Mouse (Mus musculus): ENCODE results near the gene Gm29609. TPM values are rescaled to one million over a fixed set of nuclear protein-coding genes. Genes with fewer than 3 reads are reported as not detected.
"Not testable (repeated sequence)": the region's sequence is repeated elsewhere in the genome, so short reads cannot be mapped to it uniquely, and the experiment has no call there.

Gm29609 gene
- 1 to 10 TPM in 1 of 2 experiments, under 1 TPM in 1; 0.38 to 1.6 TPM for total RNA-seq (2021)

DNA sequence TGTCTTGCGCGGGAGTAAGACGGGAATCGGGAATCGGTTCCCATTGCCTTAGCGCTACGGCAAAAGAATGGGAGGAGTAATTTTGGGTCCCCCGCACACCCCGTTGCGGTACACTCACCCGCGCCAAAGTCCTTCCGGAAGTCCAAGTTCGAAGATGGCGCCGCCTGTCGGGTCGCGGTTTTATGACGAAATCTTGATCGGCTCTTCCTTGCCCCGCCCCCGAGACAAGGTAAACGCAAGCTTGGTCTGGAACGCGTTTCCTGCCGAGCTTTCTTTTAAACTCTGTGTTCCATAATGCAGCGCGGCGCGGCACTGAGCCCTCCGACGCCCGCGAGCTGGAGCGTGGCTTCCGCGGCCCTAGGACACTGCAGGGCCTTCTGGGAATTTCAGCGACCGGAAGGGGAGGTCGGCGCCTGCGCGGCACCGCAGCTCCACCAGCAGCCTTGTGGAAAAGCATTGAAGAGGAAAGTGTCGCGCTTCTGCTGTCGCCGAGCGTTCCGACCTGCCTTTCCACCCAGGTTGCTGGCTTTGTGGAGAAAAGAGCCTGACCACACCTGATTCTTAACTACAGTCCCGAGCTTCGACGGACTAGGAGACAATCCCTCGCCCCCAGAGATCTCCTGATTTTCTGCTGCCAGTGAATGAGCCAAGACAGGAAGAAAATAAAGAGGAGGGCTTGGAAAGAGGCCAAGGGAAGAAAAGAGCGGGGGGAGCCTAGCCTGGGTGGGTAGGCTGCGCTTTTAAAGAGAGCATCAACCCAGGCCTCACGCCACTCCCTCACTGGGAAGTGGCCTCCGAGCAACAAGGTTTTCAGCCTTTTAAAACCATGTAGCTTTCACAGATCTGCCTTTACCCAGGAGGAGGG is at the start of gene Gm29609, which contains the start of gene Gtf3c2:
Gm29609 (minus strand) TSS at position 146 of the 865 bp plus-strand sequence.
Gtf3c2 (minus strand) TSS at position 379 of the 865 bp plus-strand sequence.
- DNase-seq = peak; percentile 96 to 97
- intact Hi-C loops (cut with DNase I) = no loop called here

DNA sequence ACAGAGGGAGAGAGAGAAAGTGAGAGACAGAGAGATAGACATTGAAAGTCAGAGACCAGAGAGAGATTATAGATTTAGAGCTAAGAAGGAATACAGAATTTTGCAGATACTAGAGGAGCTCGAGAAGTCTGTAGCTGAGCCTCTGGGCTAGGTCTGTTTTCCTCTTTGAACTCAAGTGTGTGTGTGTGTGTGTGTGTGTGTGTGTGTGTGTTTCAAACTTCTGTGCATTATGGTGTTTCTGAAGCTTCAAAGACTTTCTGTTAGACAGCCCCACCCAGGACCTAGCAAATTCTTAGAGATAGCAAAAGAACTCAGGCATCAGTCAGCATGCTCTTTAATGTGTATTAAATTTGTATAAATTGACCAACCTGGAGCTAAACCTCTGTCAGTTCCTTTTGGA is 46.9 kb upstream of the Gm29609 start:
- no peak for DNase-seq
- intact Hi-C loops (cut with DNase I) = no loop called here

DNA sequence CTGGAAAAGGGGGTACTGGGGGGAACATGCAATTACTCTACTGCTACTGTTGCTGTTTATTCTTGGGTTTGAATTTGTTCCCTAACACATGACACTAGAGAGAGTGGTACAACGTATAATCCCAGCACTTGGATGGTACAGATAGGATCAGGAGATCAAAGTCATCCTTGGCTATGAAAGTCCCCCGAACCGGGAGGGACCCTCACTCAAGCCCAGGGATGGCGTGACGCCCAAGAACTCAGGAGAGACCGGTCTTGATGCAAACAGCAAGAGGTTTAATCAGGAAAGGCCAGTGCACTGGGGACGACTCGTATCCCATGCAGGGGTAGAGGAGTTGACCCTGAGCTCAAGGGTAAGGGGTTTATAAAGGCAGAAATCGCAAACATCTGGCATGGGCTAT is 43.0 kb upstream of the Gm29609 start:
- no peak for DNase-seq

DNA sequence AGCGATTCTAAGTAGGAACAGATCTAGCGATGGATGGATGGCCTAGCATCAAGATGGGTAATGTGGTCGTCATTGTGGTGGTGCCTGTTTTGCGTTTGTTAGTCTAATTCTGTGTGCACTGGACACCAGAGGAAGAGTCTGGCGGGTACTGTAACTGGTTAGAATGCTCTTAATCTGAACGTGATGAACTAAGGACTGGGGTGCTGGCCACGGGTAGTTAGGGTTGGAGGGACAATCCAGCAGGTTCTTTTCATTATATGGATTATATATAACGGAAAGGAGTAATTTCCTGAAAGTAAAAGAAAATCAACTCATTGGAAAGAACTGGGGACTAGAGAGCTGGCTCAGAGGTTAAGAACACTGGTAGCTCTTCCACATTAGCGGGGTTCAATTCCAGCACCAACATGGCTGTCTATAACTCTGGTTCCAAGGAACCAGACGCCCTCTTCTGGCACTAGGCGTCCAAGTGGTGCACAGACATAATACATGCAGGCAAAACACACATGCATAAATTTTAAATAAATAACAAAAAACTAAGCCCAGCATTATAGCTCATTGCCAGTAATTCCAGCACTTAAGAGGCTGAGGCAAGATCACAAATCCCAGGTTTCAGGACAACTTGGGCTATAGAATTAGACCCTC is 41.7 kb upstream of the Gm29609 start:
- no peak for DNase-seq
- intact Hi-C loops (cut with DNase I) = no loop called here

More for the DNA sequence above, 43.0 kb upstream of the Gm29609 start:
- intact Hi-C loops (cut with DNase I) = no loop called here

DNA sequence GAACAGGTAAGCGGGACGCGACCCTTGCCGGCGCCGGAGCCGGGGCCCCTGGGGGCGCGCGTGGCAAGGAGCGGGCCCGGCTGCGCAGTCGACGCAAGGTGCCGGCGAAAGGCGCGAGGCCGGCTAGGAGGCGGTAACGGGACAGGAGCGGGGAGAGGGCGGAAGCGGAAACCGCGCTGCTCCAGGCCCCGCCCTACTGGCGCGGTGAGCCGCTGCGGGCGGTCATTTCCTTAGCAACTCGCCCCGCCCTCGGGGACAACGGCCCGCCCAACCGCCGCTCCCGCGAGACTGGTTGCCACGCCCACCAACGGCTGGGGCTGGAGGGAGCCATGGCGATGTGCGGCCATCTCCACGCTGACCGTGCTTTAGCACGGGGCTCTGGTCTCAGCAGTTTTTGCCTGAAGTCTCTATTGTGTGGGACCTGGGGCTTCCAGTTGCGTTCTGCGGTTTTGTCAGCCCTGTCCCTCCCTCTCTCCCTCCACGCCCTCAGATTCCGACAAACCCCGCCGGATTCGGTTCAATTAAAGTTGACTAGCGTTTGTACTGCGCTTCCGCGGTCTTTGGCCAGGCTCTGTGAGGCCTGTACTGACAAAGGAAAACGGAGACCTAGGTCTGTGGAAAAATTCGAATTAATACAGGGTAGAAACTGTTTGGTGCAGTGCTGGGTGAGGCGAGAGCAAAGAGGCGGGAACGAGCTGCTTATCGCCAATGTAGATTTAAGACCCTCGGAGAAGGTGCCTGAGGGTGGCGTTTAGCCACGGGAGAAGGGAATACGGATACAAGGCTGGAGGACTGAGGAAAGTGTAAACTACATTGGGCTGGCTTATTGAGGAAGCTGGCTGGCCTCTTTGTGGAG is 41.0 kb upstream of the Gm29609 start, which contains the start of gene Ppm1g:
Ppm1g (minus strand) TSS at position 240 of the 856 bp plus-strand sequence.
- peak; percentile 99 for DNase-seq
- intact Hi-C loops (cut with DNase I) = loop anchor here (1.0 kb wide), 1 partner anchor 21 kb away; the partner anchor contains the start of gene Gm9970

DNA sequence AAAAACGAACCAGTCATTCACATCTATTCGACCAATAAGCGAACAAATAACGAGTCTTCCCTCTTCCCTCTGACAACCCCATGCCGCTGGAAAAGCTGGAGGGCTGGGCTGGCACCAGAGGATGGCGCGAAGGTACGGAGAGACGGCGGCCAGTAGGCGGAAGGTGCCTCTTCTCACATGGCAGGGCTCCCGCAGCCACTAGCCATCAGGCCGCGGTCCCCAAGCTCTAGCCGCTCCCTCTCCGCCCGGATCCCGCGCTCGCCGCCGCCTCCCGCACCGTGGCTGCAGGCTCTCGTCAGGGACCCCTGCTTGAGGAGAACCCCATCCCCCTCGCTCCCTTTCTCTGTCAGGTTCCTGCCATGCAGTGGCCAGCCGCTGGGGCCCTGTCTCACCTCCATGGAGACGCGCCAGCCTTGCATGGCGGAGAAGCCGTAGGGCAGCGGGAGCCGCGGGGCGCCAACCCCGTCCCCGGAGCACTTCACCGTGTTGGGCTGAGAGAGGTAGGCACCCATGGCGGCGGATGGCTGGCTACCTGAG is 40.3 kb upstream of the Gm29609 start:
- intact Hi-C loops (cut with DNase I) = loop anchor here (1.0 to 2.0 kb wide), 3 partner anchors 17 to 108 kb away; partner anchors contain the start of genes Gm9970 and Zfp513
- DNase-seq = peak; percentile 64 to 68

DNA sequence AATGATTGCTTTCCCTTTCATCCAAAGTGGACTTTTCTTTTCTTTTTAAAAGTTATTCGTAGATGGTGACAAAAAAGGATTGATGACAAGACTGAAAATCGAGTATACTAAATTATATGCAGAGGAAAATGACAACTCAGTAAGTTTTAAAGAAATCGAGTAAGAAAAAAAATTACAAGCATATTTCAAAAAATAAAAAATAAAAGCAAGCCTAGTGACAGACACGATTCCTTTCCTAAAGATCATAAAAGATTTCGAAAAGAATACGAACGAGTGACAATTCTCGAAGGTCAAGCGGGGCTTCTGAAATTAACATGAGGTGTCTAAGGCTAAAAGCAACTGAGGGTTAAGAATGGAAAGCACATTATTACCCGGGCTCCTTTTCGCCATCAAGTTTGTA is 39.8 kb upstream of the Gm29609 start:
- DNase-seq = no peak
- intact Hi-C loops (cut with DNase I) = loop anchor here (1.0 to 2.0 kb wide), 2 partner anchors 17 to 109 kb away; partner anchors contain the start of gene Zfp513

DNA sequence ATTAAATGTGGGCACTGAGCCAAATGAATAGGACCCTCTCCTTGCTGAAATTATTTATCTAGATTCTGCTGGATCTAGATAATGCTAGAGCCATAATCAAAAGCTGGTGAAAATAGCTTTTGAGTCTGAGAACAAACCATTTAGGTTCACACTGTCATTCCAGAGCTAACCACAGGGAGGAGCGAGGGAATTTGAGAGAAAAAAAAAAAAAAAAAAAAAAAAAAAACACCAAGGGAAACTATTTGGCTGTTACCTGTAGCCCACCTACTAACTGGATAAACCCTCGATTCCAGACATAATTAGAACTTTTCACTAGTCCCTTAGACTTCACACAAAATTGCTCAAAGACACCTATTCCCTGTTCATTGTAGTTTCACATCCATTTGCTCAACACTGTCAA is 39.4 kb upstream of the Gm29609 start:
- peak in 1 of 2 experiments; percentile 45 for DNase-seq
- intact Hi-C loops (cut with DNase I) = loop anchor here (1.0 to 2.0 kb wide), 2 partner anchors 16 to 109 kb away; partner anchors contain the start of gene Zfp513

DNA sequence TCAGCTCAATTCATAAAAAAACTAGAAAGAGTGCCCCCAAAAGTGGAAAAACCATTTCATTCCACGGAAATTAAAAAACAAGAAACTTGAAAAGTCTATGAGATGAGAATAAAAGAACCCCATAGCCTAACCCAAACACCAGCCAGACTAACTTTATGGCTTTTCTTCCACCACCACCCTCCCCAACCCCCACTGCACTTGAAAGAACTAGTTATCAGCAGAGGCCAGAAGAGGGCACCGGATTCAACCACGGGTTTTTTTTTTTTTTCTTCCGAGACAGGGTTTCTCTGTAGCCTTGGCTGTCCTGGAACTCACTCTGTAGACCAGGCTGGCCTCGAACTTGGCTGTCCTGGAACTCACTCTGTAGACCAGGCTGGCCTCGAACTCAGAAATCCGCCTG is 38.6 kb upstream of the Gm29609 start:
- intact Hi-C loops (cut with DNase I) = loop anchor here (2.0 kb wide), 1 partner anchor 15 kb away; the partner anchor contains the start of gene Zfp513
- no peak for DNase-seq

DNA sequence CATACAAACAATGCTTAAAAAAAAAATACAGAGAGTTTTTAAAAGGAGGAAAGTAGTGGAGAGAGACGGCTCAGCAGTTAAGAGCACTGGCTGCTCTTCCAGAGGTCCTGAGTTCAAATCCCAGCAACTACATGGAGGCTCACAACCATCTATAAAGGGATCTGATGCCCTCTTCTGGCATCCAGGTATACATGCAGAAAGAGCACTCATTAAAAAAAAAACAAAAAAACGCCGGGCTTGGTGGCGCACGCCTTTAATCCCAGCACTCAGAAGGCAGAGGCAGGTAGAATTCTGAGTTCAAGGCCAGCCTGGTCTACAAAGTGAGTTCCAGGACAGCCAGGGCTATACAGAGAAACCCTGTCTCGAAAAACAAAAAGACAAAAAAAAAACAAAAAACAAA is 36.8 kb upstream of the Gm29609 start:
- DNase-seq; intact Hi-C loops (cut with DNase I): not testable (repeated sequence)

DNA sequence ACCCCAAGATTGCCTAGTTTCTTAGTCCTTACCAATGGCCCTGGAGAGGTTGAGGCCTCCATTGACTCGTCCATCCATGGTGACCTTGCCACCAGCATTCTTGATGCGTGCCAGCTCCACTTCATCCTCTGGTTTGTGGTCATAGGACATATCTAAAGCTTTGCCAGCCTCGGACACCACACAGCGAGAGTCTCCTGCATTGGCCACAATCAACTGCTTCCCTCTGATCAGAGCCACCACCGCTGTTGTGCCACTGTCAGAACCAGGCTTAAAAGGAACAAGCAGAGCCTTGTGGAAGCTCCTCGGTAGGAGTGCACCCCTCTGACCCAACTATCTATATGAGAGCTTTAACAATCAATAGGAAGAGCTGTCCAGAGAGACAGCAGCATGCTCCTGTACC is 24.7 kb upstream of the Gm29609 start:
- intact Hi-C loops (cut with DNase I) = no loop called here

DNA sequence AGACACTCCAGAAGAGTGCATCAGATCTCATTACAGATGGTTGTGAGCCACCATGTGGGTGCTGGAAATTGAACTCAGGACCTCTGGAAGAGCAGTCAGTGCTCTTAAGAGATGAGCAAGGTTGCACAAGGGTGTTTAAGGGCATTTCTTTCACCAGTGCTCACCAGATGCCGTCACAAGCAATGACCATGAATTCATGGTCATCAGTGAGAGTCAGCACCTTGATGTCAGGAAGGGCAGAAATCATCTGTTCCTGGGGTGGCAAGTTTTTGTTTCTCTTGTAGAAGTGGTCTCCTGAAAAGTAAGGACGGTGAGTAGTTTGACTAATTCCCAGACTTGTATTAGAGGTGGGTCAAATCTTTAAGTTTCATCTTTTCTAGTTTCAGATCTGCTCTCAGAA is 24.2 kb upstream of the Gm29609 start:
- intact Hi-C loops (cut with DNase I) = loop anchor here (2.0 kb wide), 1 partner anchor 15 kb away; no protein-coding TSS in a partner anchor
- DNase-seq = no peak

More for the DNA sequence above, 24.7 kb upstream of the Gm29609 start:
- DNase-seq = no peak

DNA sequence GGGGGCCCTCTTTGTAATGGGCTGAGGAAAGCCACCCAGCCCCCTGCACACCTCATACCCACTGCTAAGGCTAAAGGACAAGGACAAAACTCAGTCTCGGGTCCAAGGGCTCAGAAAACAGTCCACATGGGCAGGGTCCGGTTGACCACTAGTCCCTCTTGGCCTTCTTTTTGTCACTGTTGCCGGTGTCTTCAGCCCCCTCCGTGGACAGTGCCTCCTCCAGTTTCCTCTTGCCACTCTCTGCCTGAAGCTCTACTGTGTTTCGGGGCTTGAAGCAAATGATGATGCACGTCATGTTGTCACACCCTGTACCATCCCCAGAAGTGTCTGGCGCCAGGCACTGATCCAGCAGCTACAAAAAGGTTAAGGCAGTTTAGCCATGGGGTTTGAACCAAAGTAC is 23.2 kb upstream of the Gm29609 start:
- DNase-seq = no peak
- intact Hi-C loops (cut with DNase I) = loop anchor here (2.0 kb wide), 1 partner anchor 16 kb away; no protein-coding TSS in a partner anchor

DNA sequence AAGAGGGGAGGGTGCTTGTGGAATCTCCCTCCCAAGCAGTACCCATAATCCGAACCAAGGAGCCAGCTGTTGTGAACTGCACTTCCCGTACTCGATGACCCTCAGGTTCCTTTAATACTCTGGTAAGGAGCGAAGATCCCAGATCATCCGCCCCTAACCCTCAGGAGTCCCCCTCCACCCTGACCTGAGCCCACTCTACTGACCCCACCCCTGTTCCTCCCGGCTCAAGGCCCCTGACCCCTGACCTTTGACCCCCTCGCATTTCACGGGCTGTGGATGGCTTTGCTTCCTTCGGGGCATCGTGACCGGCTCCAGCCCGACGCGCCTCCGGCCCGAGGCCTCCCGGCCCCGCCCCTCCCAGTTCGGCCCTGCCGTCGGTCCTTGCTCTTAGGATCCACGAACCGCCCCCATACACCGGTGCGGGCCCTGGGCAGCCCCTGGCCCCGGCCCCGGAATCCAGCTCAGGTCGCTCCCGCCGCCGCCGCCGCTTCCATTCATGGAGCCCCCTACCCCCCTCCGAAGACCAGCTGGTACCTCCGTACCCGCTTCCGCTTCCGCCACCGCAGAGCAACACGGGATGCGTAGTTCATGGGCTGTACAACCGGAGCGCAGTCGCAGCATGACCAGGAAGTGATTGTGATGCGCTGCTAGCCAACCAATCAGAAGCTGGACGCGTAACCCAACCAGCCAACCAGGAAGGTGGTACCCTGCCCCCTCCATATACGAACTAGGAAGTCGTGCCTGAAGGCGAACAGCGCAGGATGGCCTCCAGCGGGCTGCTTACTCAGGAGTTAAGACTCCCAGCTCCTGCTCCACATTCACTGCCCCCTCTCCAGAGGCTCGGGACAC is 22.3 kb upstream of the Gm29609 start, which contains the start of gene Zfp513:
Zfp513 (minus strand) TSS at position 562 of the 849 bp plus-strand sequence.
- intact Hi-C loops (cut with DNase I) = loop anchor here (2.0 kb wide), 1 partner anchor 17 kb away; no protein-coding TSS in a partner anchor
- peak; percentile 97 to 98 for DNase-seq

DNA sequence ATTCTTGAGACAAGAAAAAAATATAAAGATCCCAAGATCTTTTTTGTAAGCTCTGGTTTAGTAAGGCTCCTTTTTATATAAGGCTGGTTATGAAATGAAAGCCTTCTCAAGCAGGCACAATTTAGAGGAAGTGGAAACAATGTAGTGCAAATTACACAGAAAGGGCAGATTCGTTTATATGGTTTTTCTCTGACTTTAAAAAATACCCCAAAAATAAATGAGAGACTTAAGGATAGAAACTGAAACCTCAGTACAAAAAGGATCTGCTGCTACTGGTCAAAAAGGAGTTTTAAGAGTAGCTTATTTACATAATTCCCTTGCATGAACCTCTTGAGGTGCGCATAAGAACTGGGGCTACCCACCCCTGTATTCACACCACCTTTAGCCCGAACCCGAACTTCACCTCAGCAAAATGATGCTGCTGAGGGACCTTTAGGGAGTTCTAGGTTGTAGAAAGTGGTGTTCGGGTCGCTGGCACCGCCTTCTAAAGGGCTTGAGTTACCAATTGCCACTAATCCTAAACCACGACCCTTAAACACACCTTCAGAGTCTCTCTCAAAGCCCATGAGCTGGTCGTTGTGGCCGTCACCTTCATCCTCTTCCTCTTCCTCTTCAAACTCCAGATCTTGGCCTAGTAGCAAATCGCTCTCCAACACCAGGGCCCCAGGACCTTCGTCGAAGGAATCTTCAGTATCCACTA is 21.5 kb upstream of the Gm29609 start:
- intact Hi-C loops (cut with DNase I) = no loop called here
- DNase-seq = no peak

DNA sequence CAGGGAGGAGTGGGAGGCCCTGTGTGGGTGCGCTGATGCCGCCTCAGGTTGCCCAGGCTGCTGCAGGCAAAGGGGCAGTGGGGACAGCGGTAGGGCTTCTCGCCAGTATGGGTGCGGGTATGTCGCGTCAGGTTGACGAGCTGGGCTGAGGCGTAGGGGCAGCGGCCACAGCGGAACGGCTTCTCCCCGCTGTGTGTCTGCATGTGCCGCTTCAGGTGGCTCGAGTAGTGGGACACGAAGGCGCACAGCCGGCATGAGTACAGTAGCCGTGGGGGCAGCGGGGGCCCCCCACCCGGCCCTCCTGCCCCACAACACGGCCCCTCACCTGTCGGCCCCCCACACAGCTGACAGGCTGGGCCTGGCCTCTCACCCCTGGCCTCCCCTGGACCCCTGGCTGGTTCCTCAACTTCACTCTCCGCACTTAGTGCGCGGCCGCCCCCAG is 20.6 kb upstream of the Gm29609 start:
- intact Hi-C loops (cut with DNase I) = no loop called here
- no peak for DNase-seq

DNA sequence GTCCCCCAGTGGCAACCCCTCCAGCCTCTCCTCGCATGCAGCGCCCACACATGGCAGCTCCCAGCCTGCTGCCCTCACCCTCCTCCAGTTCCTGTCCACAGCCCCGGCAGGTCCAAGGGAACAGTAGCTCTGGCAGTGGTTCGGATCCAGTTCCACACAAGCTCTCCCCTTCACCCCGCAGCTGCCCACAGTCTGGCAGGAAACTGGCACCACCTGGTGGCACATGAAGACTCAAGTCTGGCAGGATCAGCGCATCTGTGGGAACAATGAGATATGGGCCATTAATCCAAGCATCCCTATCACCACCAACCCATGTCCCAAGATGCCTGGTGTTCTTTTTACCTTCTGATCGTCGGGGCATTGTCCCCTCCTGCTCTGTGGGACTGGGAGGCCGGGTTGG is 20.2 kb upstream of the Gm29609 start:
- intact Hi-C loops (cut with DNase I) = no loop called here
- no peak for DNase-seq

DNA sequence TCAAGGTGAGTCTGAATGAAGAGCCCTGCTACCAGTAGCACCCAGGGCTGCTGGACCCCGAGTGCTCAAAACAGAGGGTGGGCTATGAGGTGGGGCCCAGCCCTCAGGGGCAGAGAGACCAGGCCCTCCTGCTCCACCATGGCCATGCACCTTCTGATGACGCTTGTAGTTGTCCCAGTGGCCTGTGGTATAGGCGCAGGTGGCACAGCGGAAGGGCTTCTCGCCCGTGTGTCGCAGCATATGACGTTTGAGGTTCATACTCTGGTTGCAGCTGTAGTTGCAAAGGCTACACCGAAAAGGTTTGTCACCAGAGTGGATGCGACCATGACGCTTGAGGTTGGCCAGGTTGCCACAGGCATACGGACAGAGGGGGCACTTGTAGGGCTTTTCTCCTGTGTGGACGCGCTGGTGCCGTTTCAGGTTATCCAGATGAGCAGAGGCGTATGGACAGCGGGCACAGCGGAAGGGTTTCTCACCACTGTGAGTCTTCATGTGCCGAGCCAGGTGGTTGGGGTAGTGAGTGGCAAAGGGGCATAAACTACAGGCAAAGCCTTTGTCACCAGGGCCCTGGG is 19.7 kb upstream of the Gm29609 start:
- intact Hi-C loops (cut with DNase I) = no loop called here
- no peak for DNase-seq
